Mouse (Mus musculus): Measurements from ENCODE around the gene P4ha2.

DNA sequence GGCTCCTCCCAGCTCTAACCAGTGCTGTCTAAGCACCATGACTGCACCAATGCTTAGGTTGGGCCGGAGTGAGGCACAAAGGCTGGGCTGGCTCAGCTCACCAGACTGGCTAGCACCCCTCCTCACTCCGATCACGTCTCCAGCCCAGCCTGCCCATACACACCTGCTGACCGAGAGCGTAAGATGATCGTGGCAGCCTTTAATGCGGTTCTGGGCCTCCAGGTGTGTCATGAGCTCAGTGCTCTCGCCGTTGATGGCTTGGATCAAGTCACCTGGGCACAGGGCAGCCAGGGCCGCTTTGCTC is 36.5 kb upstream of the P4ha2 start:
- TF ChIP-seq GATA1 (IDR thresholded peaks at IDR 0.05; ENCODE audit: borderline replicate concordance, low read length) (no peak), FLI1 (IDR thresholded peaks at IDR 0.05; ENCODE audit: low read length) (no peak)

All from megakaryocyte, embryonic 14.5 days (primary cell).